In genomic region chr11:101448899-101449298, GRCm38 (mm10) we compare ENCODE assay signal across 9 mouse cellular contexts. TPM values are rescaled to one million over a fixed set of nuclear protein-coding genes. Genes with fewer than 3 reads are reported as not detected.
A peak's percentile ranks its signal among the peaks of the same experiment; 100 is the strongest.
DNase-seq lines count a peak whose midpoint lies in the region; ATAC-seq and TF ChIP-seq lines count a peak whose summit lies in the region.
"Had no signal": no experiment of that assay in that cellular context is flagged by ENCODE, and none has a peak within 500 bp of the region (broad histone marks: within the 10 kb centered on the region; RNA-seq: fewer than 3 reads in every experiment).

No protein-coding gene starts in this region.

- no peak for TF ChIP-seq POLR2A in MEL (IDR thresholded peaks at IDR 0.05; ENCODE audit: control insufficient read depth in 1 of 2, insufficient read depth in 1 of 2, low read depth in 1 of 2, low read length in 2 of 2, poor library complexity in 1 of 2)
- TF ChIP-seq POLR2A in myocyte (IDR thresholded peaks at IDR 0.05; ENCODE audit: insufficient read length, low read depth): no peak

- no peak for TF ChIP-seq CTCF in MEL (IDR thresholded peaks at IDR 0.05 in 2 of 3, conservative IDR thresholded peaks at IDR 0.05 in 1 of 3; ENCODE audit: control insufficient read depth in 1 of 3, insufficient read depth in 1 of 3, low read depth in 2 of 3, low read length in 3 of 3, poor library complexity in 1 of 3, severe bottlenecking in 1 of 3)

- peak overlapping the region; percentile 54 for H3K4me3 ChIP-seq in kidney, embryonic 16.5 days (ENCODE audit: low read length)
- peak overlapping the region; percentile 87 to 88 for H3K4me3 ChIP-seq in MEL (ENCODE audit: control insufficient read depth in 1 of 2, insufficient read depth in 1 of 2, low read depth in 2 of 2, low read length in 2 of 2)
- peak overlapping the region; percentile 34 for H3K4me3 ChIP-seq in myocyte

- peaks cover 20% of the 10 kb centered on the region for H3K36me3 ChIP-seq in kidney, embryonic 16.5 days (ENCODE audit: insufficient read depth, low read length)
- H3K36me3 ChIP-seq in MEL (ENCODE audit: control insufficient read depth in 1 of 2, insufficient read depth in 2 of 2, low read length in 2 of 2): peaks cover 11 to 37% of the 10 kb centered on the region in 2 experiments
- peaks cover 21% of the 10 kb centered on the region for H3K36me3 ChIP-seq in myocyte (ENCODE audit: control insufficient read depth, insufficient read depth)

- 89% methylated on average over 4 of the region's 4 CpGs for WGBS in kidney, embryonic 16.5 days

- peak overlapping the region; percentile 3 for H3ac ChIP-seq in myocyte (ENCODE audit: control insufficient read depth, insufficient read length)

- no peak overlapping the region; the same call in 1 of the 2 replicates for H3K27ac ChIP-seq in kidney, embryonic 16.5 days (ENCODE audit: low read length)
- H3K27ac ChIP-seq in MEL (ENCODE audit: control insufficient read depth, low read depth, low read length): peak overlapping the region; percentile 96

- TF ChIP-seq RAD21 in MEL (IDR thresholded peaks at IDR 0.05; ENCODE audit: low read depth, low read length): no peak

- H3K9me3 ChIP-seq in kidney, embryonic 16.5 days (ENCODE audit: low read length): no peaks in the 10 kb centered on the region
- no peaks in the 10 kb centered on the region for H3K9me3 ChIP-seq in MEL (replicated peaks; ENCODE audit: insufficient read depth, low read length)

- no peak for ATAC-seq in kidney, embryonic 16.5 days (ENCODE audit: low FRiP score, low TSS enrichment)
- no peak for ATAC-seq in frontal cortex, adult (ENCODE audit: low TSS enrichment)
- ATAC-seq: hindbrain, embryonic 16.5 days had no signal

- TF ChIP-seq EP300 in MEL (IDR thresholded peaks at IDR 0.05; ENCODE audit: low read depth in 1 of 2, low read length in 2 of 2): no peak

- peaks cover 13% of the 10 kb centered on the region for H3K79me2 ChIP-seq in MEL (ENCODE audit: control insufficient read depth, insufficient read depth, low read length, poor library complexity)
- peaks cover 11% of the 10 kb centered on the region for H3K79me2 ChIP-seq in myocyte (ENCODE audit: control insufficient read depth, insufficient read depth)

- H3K4me1 ChIP-seq in kidney, embryonic 16.5 days (ENCODE audit: insufficient read depth, low read length): peaks cover 13% of the 10 kb centered on the region
- H3K4me1 ChIP-seq in MEL (ENCODE audit: control insufficient read depth in 1 of 2, insufficient read depth in 2 of 2, low read length in 2 of 2): peaks cover 20 to 40% of the 10 kb centered on the region in 2 experiments

- no peak for DNase-seq in kidney, postnatal 10 days
- peak; percentile 84 for DNase-seq in MEL (ENCODE audit: low read depth, low spot score)
- DNase-seq in induced T-regulatory cell, adult 2 months (ENCODE audit: low read depth): peak; percentile 50
- no peak for DNase-seq in thymus, postnatal 14 days
- DNase-seq in kidney, postnatal 4 days: no peak

- H3K4me2 ChIP-seq in kidney, embryonic 16.5 days (replicated peaks; ENCODE audit: low read depth, low read length): peak overlapping the region; percentile 55
- H3K4me2 ChIP-seq in myocyte (ENCODE audit: low read depth): peak overlapping the region; percentile 73

- H3K9ac ChIP-seq in kidney, embryonic 16.5 days (replicated peaks; ENCODE audit: low read length): peak overlapping the region; percentile 68
- peak overlapping the region; percentile 86 for H3K9ac ChIP-seq in MEL (ENCODE audit: control insufficient read depth, low read depth, low read length, poor library complexity, severe bottlenecking)

- H3K27me3 ChIP-seq in kidney, embryonic 16.5 days (ENCODE audit: insufficient read depth, low read length): no peaks in the 10 kb centered on the region
- H3K27me3 ChIP-seq in MEL (ENCODE audit: control insufficient read depth in 1 of 2, insufficient read depth in 2 of 2, low read length in 2 of 2) (no peaks in the 10 kb centered on the region), myocyte (ENCODE audit: control insufficient read depth, insufficient read depth, insufficient read length) (no peaks in the 10 kb centered on the region)

TF ChIP-seq in MEL, 35 proteins besides CTCF, POLR2A, EP300 and RAD21:
- TF ChIP-seq SMC3 (IDR thresholded peaks at IDR 0.05; ENCODE audit: low read depth, low read length): no peak
- peak; percentile 91 for TF ChIP-seq TBP (IDR thresholded peaks at IDR 0.05; ENCODE audit: low read depth, low read length)
- no peak for TF ChIP-seq RCOR1 (IDR thresholded peaks at IDR 0.05; ENCODE audit: low read depth, low read length)
- TF ChIP-seq USF1 (IDR thresholded peaks at IDR 0.05; ENCODE audit: low read depth, low read length): peak; percentile 46
- no peak for TF ChIP-seq NELFE (IDR thresholded peaks at IDR 0.05; ENCODE audit: low read depth, low read length)
- TF ChIP-seq JUND (IDR thresholded peaks at IDR 0.05; ENCODE audit: low read depth, low read length): no peak
TF ChIP-seq in MEL: peak in this region for 2.

TF ChIP-seq in myocyte, 11 proteins besides CTCF, POLR2A, EP300 and RAD21:
- no peak for TF ChIP-seq POLR2AphosphoS2 (IDR thresholded peaks at IDR 0.05; ENCODE audit: insufficient read length, low read depth)
- TF ChIP-seq CEBPB (IDR thresholded peaks at IDR 0.05; ENCODE audit: insufficient read depth, poor library complexity, severe bottlenecking): no peak
- no peak for TF ChIP-seq TCF12 (IDR thresholded peaks at IDR 0.05; ENCODE audit: insufficient read depth, poor library complexity, severe bottlenecking)
- no peak for TF ChIP-seq E2F4 (IDR thresholded peaks at IDR 0.05; ENCODE audit: insufficient read depth)
- TF ChIP-seq MYOD1 (IDR thresholded peaks at IDR 0.05; ENCODE audit: control insufficient read depth in 1 of 3, insufficient read length in 2 of 3, low read depth in 2 of 3): no peak
- no peak for TF ChIP-seq USF1 (IDR thresholded peaks at IDR 0.05; ENCODE audit: low read depth)
- TF ChIP-seq MYOG (IDR thresholded peaks at IDR 0.05; ENCODE audit: control insufficient read depth in 1 of 3, insufficient read depth in 1 of 3, insufficient read length in 2 of 3, low read depth in 2 of 3): no peak
- TF ChIP-seq REST (IDR thresholded peaks at IDR 0.05; ENCODE audit: insufficient read depth, insufficient read length): no peak
- TF ChIP-seq SRF (IDR thresholded peaks at IDR 0.05; ENCODE audit: control insufficient read depth, insufficient read length, low read depth): no peak
- TF ChIP-seq MAX (IDR thresholded peaks at IDR 0.05; ENCODE audit: low read depth): no peak
- TF ChIP-seq TCF3 (IDR thresholded peaks at IDR 0.05; ENCODE audit: insufficient read length, low read depth): no peak

RNA-seq across cellular contexts. Expression of gene Ifi35, which starts 0.7 kb away (rescaled TPM):
- 17.9 and 18.6 TPM in 2 replicates for polyA plus RNA-seq in kidney, embryonic 16.5 days (2015; fragmentation: Nextera tagmentation; extraction: Ambion mirVana)
- total RNA-seq in MEL (2012; rRNA removed): 37.5 and 64.4 TPM in 2 replicates
- 100 to 1,000 TPM in 1 of 2 experiments, 10 to 100 TPM in 1; 35.5 to 146 TPM for polyA plus RNA-seq in MEL (2012; ENCODE audit: insufficient read depth in 1 of 2, insufficient read length in 2 of 2, low read depth in 1 of 2, low replicate concordance in 2 of 2, missing spikeins in 1 of 2)
- polyA plus RNA-seq in myocyte (2012; fragmentation: generic; extraction: Trizol): 24.8 TPM

RNA-seq across cellular contexts. Expression of gene Rpl27, which starts 6.8 kb away (rescaled TPM):
- polyA plus RNA-seq in kidney, embryonic 16.5 days (2015; fragmentation: Nextera tagmentation; extraction: Ambion mirVana): 267 and 290 TPM in 2 replicates
- total RNA-seq in MEL (2012; rRNA removed): 2,405 and 2,621 TPM in 2 replicates
- polyA plus RNA-seq in MEL (2012; ENCODE audit: insufficient read depth in 1 of 2, insufficient read length in 2 of 2, low read depth in 1 of 2, low replicate concordance in 2 of 2, missing spikeins in 1 of 2) (100 to 1,000 TPM in 1 of 2 experiments, not detected in 1; 595 TPM), myocyte (2012; fragmentation: generic; extraction: Trizol) (2,022 TPM)

RNA-seq across cellular contexts. Expression of gene Rnd2, which starts 15.9 kb away (rescaled TPM):
- polyA plus RNA-seq in kidney, embryonic 16.5 days (2015; fragmentation: Nextera tagmentation; extraction: Ambion mirVana): 10.9 and 11.3 TPM in 2 replicates
- 4.2 and 6.4 TPM in 2 replicates for total RNA-seq in MEL (2012; rRNA removed)
- polyA plus RNA-seq in MEL (2012; ENCODE audit: insufficient read depth in 1 of 2, insufficient read length in 2 of 2, low read depth in 1 of 2, low replicate concordance in 2 of 2, missing spikeins in 1 of 2): 10 to 100 TPM in 1 of 2 experiments, not detected in 1; 18.6 TPM
- 20.9 TPM for polyA plus RNA-seq in myocyte (2012; fragmentation: generic; extraction: Trizol)

RNA-seq across cellular contexts. Expression of gene Vat1, which starts 17.1 kb away (rescaled TPM):
- 36.5 and 39.3 TPM in 2 replicates for polyA plus RNA-seq in kidney, embryonic 16.5 days (2015; fragmentation: Nextera tagmentation; extraction: Ambion mirVana)
- total RNA-seq in MEL (2012; rRNA removed): 43.9 and 49.5 TPM in 2 replicates
- polyA plus RNA-seq in MEL (2012; ENCODE audit: insufficient read depth in 1 of 2, insufficient read length in 2 of 2, low read depth in 1 of 2, low replicate concordance in 2 of 2, missing spikeins in 1 of 2) (100 to 1,000 TPM in 1 of 2 experiments, not detected in 1; 125 TPM), myocyte (2012; fragmentation: generic; extraction: Trizol) (283 TPM)

RNA-seq across cellular contexts. Expression of gene Ptges3l, which starts 23.8 kb away (rescaled TPM):
- polyA plus RNA-seq in kidney, embryonic 16.5 days (2015; fragmentation: Nextera tagmentation; extraction: Ambion mirVana): 10.1 and 10.9 TPM in 2 replicates
- 1.4 and 1.6 TPM in 2 replicates for total RNA-seq in MEL (2012; rRNA removed)
- polyA plus RNA-seq in MEL (2012; ENCODE audit: insufficient read depth in 1 of 2, insufficient read length in 2 of 2, low read depth in 1 of 2, low replicate concordance in 2 of 2, missing spikeins in 1 of 2) (1 to 10 TPM in 1 of 2 experiments, not detected in 1; 2.3 TPM), myocyte (2012; fragmentation: generic; extraction: Trizol) (58.8 TPM)

Comparison
In these comparisons a context has a peak if more than half of its experiments do, and no peak if none do; other contexts are left out.
1. H3K4me3 ChIP-seq: peak in every context shown above with its lines; median percentile 88 in MEL; 54 in kidney, embryonic 16.5 days; 34 in myocyte.
2. DNase-seq: peak in MEL (single experiment) and induced T-regulatory cell, adult 2 months (single experiment); none in kidney, postnatal 10 days (single experiment), thymus, postnatal 14 days (single experiment) and kidney, postnatal 4 days (0 of 2).